Mouse (Mus musculus): ENCODE results near the gene Pdzd11. TPM values are rescaled to one million over a fixed set of nuclear protein-coding genes. Genes with fewer than 3 reads are reported as not detected.

Pdzd11 gene
- polyA plus RNA-seq, 1 experiment from 2014 or later = 106 TPM

DNA sequence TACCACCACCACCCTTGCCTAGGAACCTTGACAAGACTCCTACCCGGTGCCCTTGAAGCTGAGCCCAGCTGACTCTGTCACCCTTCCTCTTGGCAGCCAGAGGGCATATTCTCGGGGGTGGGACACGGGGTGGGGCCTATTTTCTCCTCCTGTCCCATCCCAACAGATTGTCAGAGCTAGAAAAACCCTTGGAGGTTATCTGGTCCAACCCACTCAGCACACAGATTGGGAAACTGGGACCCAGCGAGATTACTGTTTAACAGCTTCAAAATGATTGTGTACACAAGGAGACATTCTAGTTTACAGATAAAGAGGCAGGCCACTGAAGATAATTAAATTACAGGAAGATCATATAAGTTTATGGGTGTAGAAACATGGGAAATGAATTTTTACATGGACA is 31.6 kb downstream of the Pdzd11 start, which contains the start of gene P2ry4:
P2ry4 (minus strand) TSS at position 79 of the 400 bp plus-strand sequence.
- H3K4me1 ChIP-seq = no peaks in the 10 kb centered on the region
- peaks cover 15% of the 10 kb centered on the region; the same call in 1 of the 2 replicates for H3K27me3 ChIP-seq (ENCODE audit: insufficient read depth, poor library complexity, severe bottlenecking)
- no peak within 1 kb of the TSS for H3K27ac ChIP-seq
- H3K36me3 ChIP-seq = no peaks in the 10 kb centered on the region
- WGBS = 57% methylated on average over 4 of the region's 4 CpGs
- H3K4me3 ChIP-seq = no peak within 1 kb of the TSS
- no peak for DNase-seq (ENCODE audit: low spot score)
- no peaks in the 10 kb centered on the region for H3K9me3 ChIP-seq

Other genes with a start within 250 kb of the Pdzd11 start
- gene Otud6a, start 197.6 kb downstream of the Pdzd11 start, polyA plus RNA-seq (2016; fragmentation: Nextera tagmentation; extraction: Ambion mirVana) = not detected in 2 replicates
- gene Awat2, start 183.9 kb downstream of the Pdzd11 start, polyA plus RNA-seq (2016; fragmentation: Nextera tagmentation; extraction: Ambion mirVana) = 0.52 and 0.62 TPM in 2 replicates
- 27.4 and 30.3 TPM in 2 replicates for gene Igbp1, start 132.3 kb downstream of the Pdzd11 start, polyA plus RNA-seq (2016; fragmentation: Nextera tagmentation; extraction: Ambion mirVana)
- gene Dgat2l6, start 101.7 kb downstream of the Pdzd11 start, polyA plus RNA-seq (2016; fragmentation: Nextera tagmentation; extraction: Ambion mirVana) = not detected in 2 replicates
- not detected in 2 replicates for gene Awat1, start 54.3 kb downstream of the Pdzd11 start, polyA plus RNA-seq (2016; fragmentation: Nextera tagmentation; extraction: Ambion mirVana)
- gene P2ry4, start 31.7 kb downstream of the Pdzd11 start, polyA plus RNA-seq (2016; fragmentation: Nextera tagmentation; extraction: Ambion mirVana) = not detected in 2 replicates
- 0.97 and 2.3 TPM in 2 replicates for gene Arr3, start 21.1 kb downstream of the Pdzd11 start, polyA plus RNA-seq (2016; fragmentation: Nextera tagmentation; extraction: Ambion mirVana)
- 30.1 and 30.9 TPM in 2 replicates for gene Kif4, start 831 bp downstream of the Pdzd11 start, polyA plus RNA-seq (2016; fragmentation: Nextera tagmentation; extraction: Ambion mirVana)
- 0.34 and 0.88 TPM in 2 replicates for gene Gdpd2, start 103.3 kb upstream of the Pdzd11 start, polyA plus RNA-seq (2016; fragmentation: Nextera tagmentation; extraction: Ambion mirVana)
- gene Dlg3, start 141.2 kb upstream of the Pdzd11 start, polyA plus RNA-seq (2016; fragmentation: Nextera tagmentation; extraction: Ambion mirVana) = 3.4 and 8.5 TPM in 2 replicates